Mouse (Mus musculus) stomach, postnatal 0 days (tissue): ENCODE data around the gene Gm3404.

ENCODE experiments used
- CTCF ChIP-seq: IDR thresholded peaks from 2 replicates; pipeline ENCODE4 v1.5.1; 2016; ENCODE audit warnings: antibody characterized with exemption, low read depth, mild to moderate bottlenecking, moderate library complexity
- EP300 ChIP-seq: optimal IDR thresholded peaks from 2 replicates; pipeline ENCODE3; 2016; ENCODE audit warnings: antibody characterized with exemption

DNA sequence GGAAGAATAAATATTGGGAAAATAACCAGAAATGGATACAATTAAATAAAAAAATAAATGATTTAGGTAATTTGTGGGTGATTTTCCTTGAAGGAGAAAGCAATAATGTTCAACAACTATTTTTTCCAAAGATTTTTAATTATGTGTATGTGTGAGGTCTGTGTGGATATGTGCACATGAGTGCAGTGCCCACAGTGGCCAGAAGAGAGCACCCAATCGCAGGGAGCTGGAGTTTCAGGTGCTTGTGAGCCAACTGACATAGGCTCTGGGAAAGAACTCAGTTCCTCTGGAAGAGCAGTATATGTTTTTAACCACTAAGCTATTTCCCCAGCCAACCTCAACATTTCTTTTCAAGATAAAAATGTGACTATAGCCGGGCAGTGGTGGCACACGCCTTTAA lies 51.1 kb downstream of the Gm3404 start:
- TF ChIP-seq CTCF (no peak), EP300 (no peak)
